Mouse (Mus musculus) intestine, postnatal 0 days (tissue): ENCODE measurements around the gene Khdrbs2. TPM values are rescaled to one million over a fixed set of nuclear protein-coding genes. Genes with fewer than 3 reads are reported as not detected.

Experiments used
- ATAC-seq: fragments of 200-750 bp; cut with Nextera tagmentation; 2 replicates; pipeline ENCODE4 v1.8.0; 2017; ENCODE audit warnings: mild to moderate bottlenecking, moderate TSS enrichment, moderate library complexity
- H3K27ac ChIP-seq: fragments of 300-500 bp; sonication (generic); 2 replicates; pipeline ENCODE4 v1.5.1; 2014; ENCODE audit warnings: mild to moderate bottlenecking, low read depth, low read length, moderate library complexity
- H3K27me3 ChIP-seq: fragments of 300-500 bp; sonication (generic); replicated peaks from 2 replicates; pipeline ENCODE4 v1.6.1; 2014; ENCODE audit warnings: low read length, mixed read lengths; ENCODE audit not compliant: control insufficient read depth, insufficient read depth
- H3K36me3 ChIP-seq: fragments of 300-500 bp; sonication (generic); 2 replicates; pipeline ENCODE4 v1.6.1; 2014; ENCODE audit warnings: mild to moderate bottlenecking, moderate library complexity; ENCODE audit not compliant: control insufficient read depth, insufficient read depth
- H3K4me1 ChIP-seq: fragments of 300-500 bp; sonication (generic); replicated peaks from 2 replicates; pipeline ENCODE4 v1.6.1; 2014; ENCODE audit warnings: antibody characterized with exemption, low read length, mixed read lengths; ENCODE audit not compliant: control insufficient read depth, insufficient read depth
- H3K4me2 ChIP-seq: fragments of 300-500 bp; sonication (generic); replicated peaks from 2 replicates; pipeline ENCODE4 v1.6.1; 2014; ENCODE audit warnings: low read depth, mild to moderate bottlenecking, moderate library complexity
- H3K4me3 ChIP-seq: fragments of 300-500 bp; sonication (generic); 2 replicates; pipeline ENCODE4 v1.5.1; 2014; ENCODE audit warnings: low read depth, low read length
- H3K9ac ChIP-seq: fragments of 300-500 bp; sonication (generic); 2 replicates; pipeline ENCODE4 v1.6.1; 2014; ENCODE audit warnings: mild to moderate bottlenecking, low read depth, low read length
- H3K9me3 ChIP-seq: fragments of 300-500 bp; sonication (generic); 2 replicates; pipeline ENCODE4 v1.6.1; 2016; ENCODE audit warnings: mixed run types; ENCODE audit not compliant: control insufficient read depth
- CTCF ChIP-seq: sonication (generic); IDR thresholded peaks from 2 replicates; pipeline ENCODE4 v1.5.1; 2016; ENCODE audit warnings: low read depth, mild to moderate bottlenecking, control low read depth, antibody characterized with exemption, moderate library complexity
- WGBS: fragments of 180-500 bp; shearing (Covaris S2); extraction: QIAGEN DNeasy Blood & Tissue Kit; methylation state at CpG from one replicate; pipeline ENCODE4 v1.1.7; 2014; 5-methylcytosine and 5-hydroxymethylcytosine counted together
- polyA plus RNA-seq: library from polyadenylated mRNA; unstranded; fragments of >200 nt; fragmentation: Nextera tagmentation; extraction: Ambion mirVana; gene quantifications from 2 replicates; pipeline ENCODE4 v1.2.1, GENCODE M21; 2015

The Khdrbs2 gene
- polyA plus RNA-seq, 1 experiment from 2014 or later = 1.6 TPM

DNA sequence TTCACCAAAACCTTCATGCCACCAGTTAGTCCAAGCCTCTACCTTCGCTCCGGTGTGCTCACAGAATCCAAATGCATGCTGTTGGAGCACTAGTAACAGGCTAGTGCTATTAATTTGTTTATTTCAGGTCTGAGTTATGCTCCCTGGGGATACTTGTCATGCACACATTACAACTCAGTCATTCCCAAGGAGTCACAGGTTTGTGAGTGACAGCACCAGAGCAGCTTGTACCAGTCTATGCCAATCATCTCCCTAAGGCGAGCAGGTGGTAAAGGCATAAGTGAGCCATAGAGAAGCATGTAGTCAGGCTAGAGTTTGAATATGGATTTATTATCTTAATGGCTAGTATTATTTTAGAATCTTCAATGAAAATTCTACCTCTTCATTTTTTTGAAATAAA lies 86.4 kb downstream of the Khdrbs2 start:
- Histone ChIP-seq H3K4me2 (no peak overlapping the region), H3K4me1 (no peaks in the 10 kb centered on the region), H3K27ac (no peak overlapping the region), H3K4me3 (no peak overlapping the region), H3K27me3 (no peaks in the 10 kb centered on the region), H3K9ac (no peak overlapping the region), H3K36me3 (no peaks in the 10 kb centered on the region), H3K9me3 (no peaks in the 10 kb centered on the region)
- ATAC-seq = no peak
- WGBS = 88% methylated on average over 3 of the region's 3 CpGs
- TF ChIP-seq CTCF = no peak

DNA sequence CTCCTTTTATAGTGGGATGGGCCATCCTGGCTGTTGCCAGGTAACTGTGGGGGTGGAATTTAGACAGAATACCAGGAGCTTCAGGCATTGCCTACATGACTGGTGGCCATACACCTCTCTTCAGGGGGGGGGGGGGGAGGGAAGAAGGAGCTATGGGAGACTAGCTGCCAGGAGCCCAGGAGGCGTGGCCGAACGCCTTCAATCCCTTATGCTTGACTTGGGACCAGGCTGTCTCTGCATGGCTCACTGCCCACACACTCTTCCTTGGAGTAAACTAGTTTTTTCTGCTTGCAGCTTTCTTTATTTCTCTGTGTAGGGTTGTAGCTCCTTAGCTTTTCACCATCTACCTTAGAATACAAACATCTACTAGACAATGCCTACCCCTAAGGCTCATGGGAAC lies 98.0 kb downstream of the Khdrbs2 start:
- H3K27ac ChIP-seq = no peak overlapping the region
- ATAC-seq = no peak
- no peak overlapping the region for H3K4me2 ChIP-seq
- H3K9ac ChIP-seq = no peak overlapping the region
- H3K27me3 ChIP-seq = no peaks in the 10 kb centered on the region
- H3K4me3 ChIP-seq = no peak overlapping the region
- 85% methylated on average over 3 of the region's 3 CpGs for whole genome bisulfite sequencing
- no peaks in the 10 kb centered on the region for H3K4me1 ChIP-seq
- TF ChIP-seq CTCF = no peak
- no peaks in the 10 kb centered on the region for H3K9me3 ChIP-seq
- no peaks in the 10 kb centered on the region for H3K36me3 ChIP-seq

DNA sequence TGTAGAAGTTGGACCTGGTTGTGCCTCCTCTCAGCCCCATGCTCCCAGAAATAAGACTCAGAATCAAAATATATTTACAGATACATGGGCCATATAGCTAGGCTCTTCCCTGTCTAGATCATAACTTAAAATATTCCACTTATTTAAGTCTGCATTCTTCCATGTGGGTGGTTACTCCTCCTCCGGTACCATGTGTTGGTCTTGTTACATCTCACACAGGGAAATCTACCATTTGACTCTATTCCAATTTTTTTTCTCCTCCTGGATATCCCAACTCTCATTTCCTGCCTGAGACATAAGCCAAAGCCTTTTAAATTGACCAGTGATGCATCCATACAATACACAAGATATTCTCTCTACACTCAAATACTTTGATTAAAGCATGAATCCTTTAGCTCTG lies 122.2 kb downstream of the Khdrbs2 start:
- H3K4me3 ChIP-seq = no peak overlapping the region
- ATAC-seq = no peak
- no peaks in the 10 kb centered on the region for H3K9me3 ChIP-seq
- no peaks in the 10 kb centered on the region for H3K27me3 ChIP-seq
- no peak for TF ChIP-seq CTCF
- H3K27ac ChIP-seq = no peak overlapping the region
- no peaks in the 10 kb centered on the region for H3K4me1 ChIP-seq
- no peak overlapping the region for H3K9ac ChIP-seq
- no peak overlapping the region for H3K4me2 ChIP-seq
- no peaks in the 10 kb centered on the region for H3K36me3 ChIP-seq
- 71% methylated on average over 1 of the region's 1 CpGs for WGBS

DNA sequence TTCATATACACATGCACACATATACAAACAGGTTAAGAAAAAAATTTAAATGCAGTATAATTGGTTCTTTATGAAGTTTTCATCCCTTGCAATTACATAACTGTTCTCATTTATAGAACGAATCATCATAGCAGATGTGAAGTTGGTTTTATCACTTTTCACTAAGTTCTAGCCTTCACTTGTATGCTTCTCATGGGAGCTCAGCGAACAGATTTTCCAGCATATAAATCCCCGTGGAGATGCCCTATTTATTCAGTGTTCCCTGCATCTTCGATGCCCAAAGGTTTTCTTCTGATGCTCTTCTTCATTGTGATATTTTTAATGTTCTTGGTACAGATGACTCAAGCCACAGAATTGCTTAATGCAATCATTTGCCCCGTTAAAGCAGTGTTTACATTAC lies 128.9 kb downstream of the Khdrbs2 start:
- H3K36me3 ChIP-seq = no peaks in the 10 kb centered on the region
- ATAC-seq = no peak
- no peaks in the 10 kb centered on the region for H3K27me3 ChIP-seq
- no peak overlapping the region for H3K4me2 ChIP-seq
- no peaks in the 10 kb centered on the region for H3K9me3 ChIP-seq
- no peak for TF ChIP-seq CTCF
- WGBS = 68% methylated on average over 5 of the region's 5 CpGs
- no peak overlapping the region for H3K4me3 ChIP-seq
- H3K27ac ChIP-seq = no peak overlapping the region
- H3K9ac ChIP-seq = no peak overlapping the region
- no peaks in the 10 kb centered on the region for H3K4me1 ChIP-seq

DNA sequence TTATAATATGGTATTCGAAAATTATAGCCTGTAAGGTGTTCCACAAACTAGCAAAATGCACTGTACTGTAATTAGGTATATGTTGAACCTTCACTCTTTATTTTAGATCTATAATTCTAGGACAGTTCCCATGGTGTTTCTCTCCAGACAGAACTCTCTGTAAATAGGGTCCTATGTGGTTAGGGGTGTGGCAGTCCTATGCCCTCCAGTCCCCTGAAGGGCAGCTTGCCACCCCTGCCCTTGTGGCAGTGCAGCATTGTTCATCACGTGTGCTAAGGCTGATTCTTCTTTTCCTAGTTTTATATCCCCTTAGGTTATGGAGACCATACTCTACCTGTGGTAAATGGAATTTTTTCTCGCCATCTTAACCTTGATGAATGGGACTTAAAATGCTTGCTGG lies 136.6 kb downstream of the Khdrbs2 start:
- Histone ChIP-seq H3K36me3 (no peaks in the 10 kb centered on the region), H3K4me1 (no peaks in the 10 kb centered on the region), H3K4me3 (no peak overlapping the region), H3K27ac (no peak overlapping the region), H3K9ac (no peak overlapping the region), H3K4me2 (no peak overlapping the region), H3K27me3 (no peaks in the 10 kb centered on the region), H3K9me3 (no peaks in the 10 kb centered on the region)
- ATAC-seq = no peak
- TF ChIP-seq CTCF = no peak
- WGBS = 69% methylated on average over 3 of the region's 3 CpGs

DNA sequence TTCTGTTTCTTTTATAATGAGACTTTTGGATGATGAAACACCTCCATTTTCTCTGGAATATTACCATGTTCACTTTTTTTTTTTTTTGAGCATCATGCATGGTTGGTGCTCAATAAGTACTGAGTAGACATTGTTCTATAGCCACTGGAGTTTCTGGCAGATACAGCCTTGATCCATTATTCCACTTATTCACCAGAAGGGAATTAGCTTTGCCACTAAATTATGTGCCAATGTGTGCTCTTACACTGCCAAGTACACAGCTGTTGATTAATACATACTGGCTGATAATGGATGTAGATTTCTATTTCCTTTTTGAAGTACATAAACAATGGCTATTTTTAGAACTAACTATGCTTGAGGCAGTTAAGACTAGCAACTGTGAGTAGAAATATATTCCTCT lies 137.1 kb downstream of the Khdrbs2 start:
- Histone ChIP-seq H3K4me3 (no peak overlapping the region), H3K36me3 (no peaks in the 10 kb centered on the region), H3K27me3 (no peaks in the 10 kb centered on the region), H3K9ac (no peak overlapping the region), H3K9me3 (no peaks in the 10 kb centered on the region), H3K4me1 (no peaks in the 10 kb centered on the region), H3K27ac (no peak overlapping the region), H3K4me2 (no peak overlapping the region)
- TF ChIP-seq CTCF = no peak
- ATAC-seq = no peak

DNA sequence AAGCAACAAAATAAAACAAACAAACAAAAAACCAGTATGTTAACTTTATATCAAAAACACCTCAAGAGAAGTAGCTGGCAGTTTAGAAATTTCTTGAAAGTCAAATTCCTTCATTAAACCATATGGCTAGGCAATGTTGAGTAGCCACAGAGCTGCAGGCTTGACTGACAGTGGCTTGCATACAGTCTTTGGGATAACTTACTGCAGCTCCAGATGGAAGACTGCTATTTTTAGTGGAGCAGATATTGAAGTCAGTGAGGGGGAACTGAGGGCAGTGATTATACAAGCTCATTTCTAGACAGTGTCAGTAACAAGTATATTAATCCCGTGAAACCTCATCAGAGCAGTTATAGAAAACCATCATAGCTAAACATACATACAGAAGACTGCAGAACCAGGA lies 166.6 kb downstream of the Khdrbs2 start:
- H3K4me3 ChIP-seq = no peak overlapping the region
- 95% methylated on average over 1 of the region's 1 CpGs for WGBS
- H3K4me2 ChIP-seq = no peak overlapping the region
- no peak for ATAC-seq
- no peak overlapping the region for H3K27ac ChIP-seq
- no peak overlapping the region for H3K9ac ChIP-seq
- H3K9me3 ChIP-seq = no peaks in the 10 kb centered on the region
- no peaks in the 10 kb centered on the region for H3K36me3 ChIP-seq
- no peaks in the 10 kb centered on the region for H3K4me1 ChIP-seq
- H3K27me3 ChIP-seq = no peaks in the 10 kb centered on the region
- TF ChIP-seq CTCF = no peak
